16 mouse cellular contexts compared by ENCODE assay signal in genomic region chr12:99749391-99749790, GRCm38 (mm10).
"Had no signal": no experiment of that assay in that cellular context is flagged by ENCODE, and none has a peak within 500 bp of the region (broad histone marks: within the 10 kb centered on the region; RNA-seq: fewer than 3 reads in every experiment).

No protein-coding gene starts in this region.

- H3K27me3 ChIP-seq: neural tube, embryonic 13.5 days; neural tube, embryonic 15.5 days; stomach, embryonic 15.5 days had no signal

- H3K9me3 ChIP-seq: neural tube, embryonic 13.5 days; neural tube, embryonic 15.5 days; stomach, embryonic 15.5 days had no signal

- H3K9ac ChIP-seq: neural tube, embryonic 13.5 days; neural tube, embryonic 15.5 days; stomach, embryonic 15.5 days had no signal

- H3K4me2 ChIP-seq: neural tube, embryonic 13.5 days; neural tube, embryonic 15.5 days; stomach, embryonic 15.5 days had no signal

- H3K36me3 ChIP-seq: neural tube, embryonic 13.5 days; neural tube, embryonic 15.5 days; stomach, embryonic 15.5 days had no signal

- H3K4me3 ChIP-seq: neural tube, embryonic 13.5 days; neural tube, embryonic 15.5 days; stomach, embryonic 15.5 days had no signal

- DNase-seq: retina, postnatal 1 day; right cerebral cortex, adult 18-20 months; right cerebral cortex, postnatal 14 days; right cerebral cortex, postnatal 25 days; right cerebral cortex, postnatal 4 days; spleen, adult 18-20 months; thymus, adult 18-20 months; thymus, adult 2 months; thymus, postnatal 14 days; thymus, postnatal 25 days; thymus, postnatal 36 days; thymus, postnatal 4 days had no signal

- H3K27ac ChIP-seq: neural tube, embryonic 13.5 days; neural tube, embryonic 15.5 days; stomach, embryonic 15.5 days; stomach, postnatal 0 days had no signal

- H3K4me1 ChIP-seq: neural tube, embryonic 13.5 days; neural tube, embryonic 15.5 days; stomach, embryonic 15.5 days had no signal
